Mouse (Mus musculus) hindbrain, postnatal 0 days (tissue): ENCODE data around the gene Cit. TPM values are rescaled to one million over a fixed set of nuclear protein-coding genes. Genes with fewer than 3 reads are reported as not detected.

Experiments
- ATAC-seq: fragments of 200-750 bp; cut with Nextera tagmentation; 2 replicates; pipeline ENCODE4 v1.8.0; 2017; ENCODE audit warnings: mild to moderate bottlenecking, moderate TSS enrichment, moderate library complexity
- DNase-seq: peaks from one replicate; pipeline ENCODE4 v3.0.0-alpha.2; 2015; ENCODE audit warnings: low spot score
- H3K27ac ChIP-seq: fragments of 300-500 bp; sonication (generic); 2 replicates; pipeline ENCODE4 v1.5.1; 2014; ENCODE audit warnings: mild to moderate bottlenecking
- H3K27me3 ChIP-seq: fragments of 300-500 bp; sonication (generic); 2 replicates; pipeline ENCODE4 v1.6.1; 2014; ENCODE audit warnings: low read length, mixed read lengths; ENCODE audit not compliant: insufficient read depth
- H3K36me3 ChIP-seq: fragments of 300-500 bp; sonication (generic); 2 replicates; pipeline ENCODE4 v1.6.1; 2014; ENCODE audit warnings: low read length, mixed read lengths; ENCODE audit not compliant: insufficient read depth
- H3K4me1 ChIP-seq: fragments of 300-500 bp; sonication (generic); 2 replicates; pipeline ENCODE4 v1.6.1; 2014; ENCODE audit warnings: antibody characterized with exemption, low read length, mixed read lengths; ENCODE audit not compliant: insufficient read depth
- H3K4me2 ChIP-seq: fragments of 300-500 bp; sonication (generic); 2 replicates; pipeline ENCODE4 v1.6.1; 2014; ENCODE audit warnings: low read depth, mild to moderate bottlenecking, low read length, moderate library complexity, mixed read lengths
- H3K4me3 ChIP-seq: fragments of 300-500 bp; sonication (generic); 2 replicates; pipeline ENCODE4 v1.5.1; 2014; ENCODE audit warnings: low read length
- H3K9ac ChIP-seq: fragments of 300-500 bp; sonication (generic); replicated peaks from 2 replicates; pipeline ENCODE4 v1.6.1; 2014; ENCODE audit warnings: mild to moderate bottlenecking, low read length, moderate library complexity, mixed read lengths
- H3K9me3 ChIP-seq: fragments of 300-500 bp; sonication (generic); 2 replicates; pipeline ENCODE4 v1.6.1; 2016; ENCODE audit warnings: low read length, mixed read lengths
- CTCF ChIP-seq: IDR thresholded peaks from 2 replicates; pipeline ENCODE4 v1.5.1; 2016; ENCODE audit warnings: antibody characterized with exemption, control low read depth, low read depth
- WGBS: fragments of 180-500 bp; shearing (Covaris S2); extraction: QIAGEN DNeasy Blood & Tissue Kit; methylation state at CpG from one replicate; pipeline ENCODE4 v1.1.7; 2014; 5-methylcytosine and 5-hydroxymethylcytosine counted together
- polyA plus RNA-seq: library from polyadenylated mRNA; unstranded; fragments of >200 nt; fragmentation: Nextera tagmentation; extraction: Ambion mirVana; gene quantifications from 2 replicates; pipeline ENCODE4 v1.2.1, GENCODE M21; 2015
- total RNA-seq: library from RNA; depleted of rRNA; stranded (reverse); fragments of >200 nt; gene quantifications from 2 replicates; pipeline ENCODE4 v1.2.3, GENCODE M21; 2014

Gene Cit
- total and polyA plus RNA-seq, 2 experiments from 2014 or later = 30.2 to 36.7 TPM

GRCm38 (mm10) chr5:116009091-116009851 lies 164.2 kb downstream of the Cit start:
- 88% methylated on average over 15 of the region's 15 CpGs for WGBS
- Histone ChIP-seq H3K27ac (no peak overlapping the region), H3K4me2 (no peak overlapping the region), H3K9ac (no peak overlapping the region), H3K36me3 (peaks cover 13% of the 10 kb centered on the region), H3K27me3 (no peaks in the 10 kb centered on the region), H3K4me1 (no peaks in the 10 kb centered on the region), H3K4me3 (no peak overlapping the region), H3K9me3 (no peaks in the 10 kb centered on the region)
- ATAC-seq (no peak), DNase-seq (no peak)
- TF ChIP-seq CTCF = no peak

- no peaks in the 10 kb centered on the region for H3K4me1 ChIP-seq
- no peak for ATAC-seq
- no peak overlapping the region for H3K9ac ChIP-seq
- H3K27me3 ChIP-seq = no peaks in the 10 kb centered on the region
- no peak for TF ChIP-seq CTCF
- H3K4me3 ChIP-seq = no peak overlapping the region
- WGBS = 82% methylated on average over 2 of the region's 2 CpGs
- H3K9me3 ChIP-seq = no peaks in the 10 kb centered on the region
- no peak overlapping the region for H3K4me2 ChIP-seq
- no peak for DNase-seq
- peaks cover 20% of the 10 kb centered on the region for H3K36me3 ChIP-seq
- no peak overlapping the region for H3K27ac ChIP-seq
Measured at GRCm38 (mm10) chr5:116009884-116010627, 165.0 kb downstream of the Cit start.

- TF ChIP-seq CTCF = no peak
- Histone ChIP-seq H3K27ac (no peak overlapping the region), H3K9me3 (no peaks in the 10 kb centered on the region), H3K4me2 (no peak overlapping the region), H3K36me3 (peaks cover 37% of the 10 kb centered on the region), H3K4me1 (no peaks in the 10 kb centered on the region), H3K27me3 (no peaks in the 10 kb centered on the region), H3K4me3 (no peak overlapping the region), H3K9ac (no peak overlapping the region)
- WGBS = 94% methylated on average over 7 of the region's 7 CpGs
- ATAC-seq = no peak
- no peak for DNase-seq
Measured at GRCm38 (mm10) chr5:116011700-116012099, 166.6 kb downstream of the Cit start.

- Histone ChIP-seq H3K4me2 (no peak overlapping the region), H3K27me3 (no peaks in the 10 kb centered on the region), H3K4me1 (no peaks in the 10 kb centered on the region), H3K9ac (no peak overlapping the region), H3K4me3 (no peak overlapping the region), H3K9me3 (no peaks in the 10 kb centered on the region), H3K36me3 (peaks cover 45% of the 10 kb centered on the region), H3K27ac (no peak overlapping the region)
- TF ChIP-seq CTCF = no peak
- no peak for ATAC-seq
- WGBS = 94% methylated on average over 7 of the region's 7 CpGs
- no peak for DNase-seq
Measured at GRCm38 (mm10) chr5:116012503-116012902, 167.4 kb downstream of the Cit start.

- H3K27ac ChIP-seq = no peak overlapping the region
- H3K4me3 ChIP-seq = no peak overlapping the region
- H3K9ac ChIP-seq = no peak overlapping the region
- ATAC-seq (no peak), DNase-seq (no peak)
- H3K9me3 ChIP-seq = no peaks in the 10 kb centered on the region
- H3K27me3 ChIP-seq = no peaks in the 10 kb centered on the region
- WGBS = 74% methylated on average over 8 of the region's 8 CpGs
- TF ChIP-seq CTCF = no peak
- H3K36me3 ChIP-seq = peaks cover 55% of the 10 kb centered on the region
- H3K4me1 ChIP-seq = no peaks in the 10 kb centered on the region
- no peak overlapping the region for H3K4me2 ChIP-seq
Measured at GRCm38 (mm10) chr5:116013821-116014220, 168.7 kb downstream of the Cit start.

GRCm38 (mm10) chr5:116014237-116014636 lies 169.2 kb downstream of the Cit start:
- Histone ChIP-seq H3K9ac (no peak overlapping the region), H3K4me3 (no peak overlapping the region), H3K27me3 (no peaks in the 10 kb centered on the region), H3K9me3 (no peaks in the 10 kb centered on the region), H3K36me3 (peaks cover 59% of the 10 kb centered on the region), H3K27ac (no peak overlapping the region), H3K4me1 (no peaks in the 10 kb centered on the region), H3K4me2 (no peak overlapping the region)
- WGBS = 93% methylated on average over 11 of the region's 11 CpGs
- no peak for DNase-seq
- no peak for TF ChIP-seq CTCF
- ATAC-seq = no peak

- Histone ChIP-seq H3K27ac (no peak overlapping the region), H3K36me3 (peaks cover 82% of the 10 kb centered on the region), H3K4me1 (no peaks in the 10 kb centered on the region), H3K4me2 (no peak overlapping the region), H3K4me3 (no peak overlapping the region), H3K9ac (no peak overlapping the region), H3K9me3 (no peaks in the 10 kb centered on the region), H3K27me3 (no peaks in the 10 kb centered on the region)
- no peak for TF ChIP-seq CTCF
- 92% methylated on average over 5 of the region's 5 CpGs for WGBS
- ATAC-seq = no peak
- no peak for DNase-seq
Measured at GRCm38 (mm10) chr5:116016542-116016941, 171.5 kb downstream of the Cit start.
